Mouse (Mus musculus): ENCODE measurements around the gene Adam19.

DNA sequence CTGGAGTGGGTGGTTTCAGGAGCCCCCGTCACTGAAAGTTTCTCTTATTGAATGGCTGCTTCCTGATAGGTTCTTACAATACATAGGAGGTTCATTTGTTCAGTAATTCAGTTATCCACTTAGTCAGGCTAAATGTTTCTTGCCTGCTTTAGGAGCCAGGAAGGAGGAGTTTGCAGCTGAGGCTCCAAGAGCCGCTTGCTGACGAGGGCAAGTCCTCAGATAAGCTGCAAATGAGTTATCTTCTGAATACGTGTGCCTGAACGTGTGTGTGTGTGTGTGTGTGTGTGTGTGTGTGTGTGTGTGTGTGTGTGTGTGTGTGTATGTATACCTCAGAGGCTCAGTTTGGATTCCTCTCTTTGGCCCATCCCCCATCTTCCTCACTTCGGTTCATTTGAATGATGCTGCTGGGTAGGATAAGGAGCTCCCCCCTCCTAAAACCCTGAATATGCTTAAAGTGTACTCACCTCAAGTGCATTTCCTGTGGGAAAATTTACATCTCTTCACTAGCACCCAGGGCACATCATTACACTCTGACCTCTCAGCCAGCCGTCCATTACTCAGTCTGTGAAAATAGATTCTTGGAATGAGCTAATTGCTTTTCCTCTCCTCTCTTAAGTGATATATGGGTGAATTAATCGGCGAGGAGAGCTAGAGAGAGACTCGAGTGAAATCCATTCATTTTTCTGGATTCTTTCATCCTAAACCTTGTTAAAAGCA is 35.3 kb downstream of the Adam19 start:
- TF ChIP-seq CTCF (IDR thresholded peaks at IDR 0.05; ENCODE audit: low read depth, low read length): no peak
- TF ChIP-seq POLR2A (IDR thresholded peaks at IDR 0.05; ENCODE audit: insufficient read depth, low read length): no peak
- TF ChIP-seq EP300 (IDR thresholded peaks at IDR 0.05; ENCODE audit: insufficient read depth, low read depth, low read length): no peak

Data from ES-Bruce4 (cell line).